Mouse (Mus musculus) hindbrain, embryonic 16.5 days (tissue): ENCODE results near the gene Chrd. TPM values are rescaled to one million over a fixed set of nuclear protein-coding genes. Genes with fewer than 3 reads are reported as not detected.

Experiments
- ATAC-seq: fragments of 200-750 bp; cut with Nextera tagmentation; 2 replicates; pipeline ENCODE4 v1.8.0; 2017; ENCODE audit warnings: moderate TSS enrichment, moderate library complexity
- H3K27ac ChIP-seq: fragments of 300-500 bp; sonication (generic); 2 replicates; pipeline ENCODE4 v1.5.1; 2014; ENCODE audit warnings: low read depth, mild to moderate bottlenecking, control low read depth, low read length, moderate library complexity
- H3K27me3 ChIP-seq: fragments of 300-500 bp; sonication (generic); replicated peaks from 2 replicates; pipeline ENCODE4 v1.6.1; 2014; ENCODE audit warnings: low read length; ENCODE audit not compliant: control insufficient read depth, insufficient read depth
- H3K36me3 ChIP-seq: fragments of 300-500 bp; sonication (generic); 2 replicates; pipeline ENCODE4 v1.6.1; 2014; ENCODE audit warnings: mild to moderate bottlenecking, low read length, moderate library complexity, mixed read lengths; ENCODE audit not compliant: control insufficient read depth, insufficient read depth
- H3K4me1 ChIP-seq: fragments of 300-500 bp; sonication (generic); 2 replicates; pipeline ENCODE4 v1.6.1; 2014; ENCODE audit warnings: low read depth, low read length; ENCODE audit not compliant: control insufficient read depth, insufficient read depth
- H3K4me2 ChIP-seq: fragments of 300-500 bp; sonication (generic); 2 replicates; pipeline ENCODE4 v1.6.1; 2014; ENCODE audit warnings: mild to moderate bottlenecking, low read length, control low read depth, moderate library complexity
- H3K4me3 ChIP-seq: fragments of 300-500 bp; sonication (generic); 2 replicates; pipeline ENCODE4 v1.5.1; 2014; ENCODE audit warnings: mild to moderate bottlenecking, low read length, control low read depth, moderate library complexity
- H3K9ac ChIP-seq: fragments of 300-500 bp; sonication (generic); 2 replicates; pipeline ENCODE4 v1.6.1; 2014; ENCODE audit warnings: low read depth, mild to moderate bottlenecking, control low read depth, low read length, moderate library complexity
- H3K9me3 ChIP-seq: fragments of 300-500 bp; sonication (generic); 2 replicates; pipeline ENCODE4 v1.6.1; 2014; ENCODE audit warnings: mild to moderate bottlenecking, low read length, moderate library complexity; ENCODE audit not compliant: control insufficient read depth
- WGBS: fragments of 180-500 bp; shearing (Covaris S2); extraction: QIAGEN DNeasy Blood & Tissue Kit; methylation state at CpG from one replicate; pipeline ENCODE4 v1.1.7; 2014; 5-methylcytosine and 5-hydroxymethylcytosine counted together
- polyA plus RNA-seq: library from polyadenylated mRNA; unstranded; fragments of >200 nt; fragmentation: Nextera tagmentation; extraction: Ambion mirVana; gene quantifications from 2 replicates; pipeline ENCODE4 v1.2.1, GENCODE M21; 2015

The Chrd gene
- polyA plus RNA-seq, 1 experiment from 2014 or later: 7.5 TPM

- Histone ChIP-seq H3K9ac (no peak overlapping the region), H3K27me3 (no peaks in the 10 kb centered on the region), H3K27ac (no peak overlapping the region), H3K4me2 (no peak overlapping the region), H3K4me3 (no peak overlapping the region), H3K4me1 (no peaks in the 10 kb centered on the region), H3K9me3 (no peaks in the 10 kb centered on the region), H3K36me3 (peaks cover 2% of the 10 kb centered on the region)
- whole genome bisulfite sequencing: 92% methylated on average over 21 of the region's 21 CpGs
- ATAC-seq: no peak
These were observed 24.5 kb upstream of the Chrd start for GRCm38 (mm10) chr16:20708220-20708938.

- ATAC-seq: peak; percentile 40
- no peaks in the 10 kb centered on the region for H3K9me3 ChIP-seq
- peaks cover 5% of the 10 kb centered on the region for H3K4me1 ChIP-seq
- no peaks in the 10 kb centered on the region for H3K27me3 ChIP-seq
- H3K27ac ChIP-seq: no peak overlapping the region
- H3K4me2 ChIP-seq: no peak overlapping the region
- H3K36me3 ChIP-seq: peaks cover 2% of the 10 kb centered on the region
- no peak overlapping the region for H3K9ac ChIP-seq
- WGBS: 77% methylated on average over 19 of the region's 19 CpGs
- H3K4me3 ChIP-seq: no peak overlapping the region
These were observed 23.8 kb upstream of the Chrd start for GRCm38 (mm10) chr16:20708939-20709734.

GRCm38 (mm10) chr16:20710370-20710769 lies 22.6 kb upstream of the Chrd start:
- Histone ChIP-seq H3K36me3 (peaks cover 2% of the 10 kb centered on the region), H3K27ac (no peak overlapping the region), H3K4me3 (no peak overlapping the region), H3K4me1 (peaks cover 18% of the 10 kb centered on the region), H3K9ac (no peak overlapping the region), H3K27me3 (no peaks in the 10 kb centered on the region), H3K9me3 (no peaks in the 10 kb centered on the region), H3K4me2 (no peak overlapping the region)
- WGBS: 93% methylated on average over 11 of the region's 11 CpGs
- no peak for ATAC-seq

- WGBS: 83% methylated on average over 4 of the region's 4 CpGs
- H3K27ac ChIP-seq: no peak overlapping the region
- H3K4me2 ChIP-seq: no peak overlapping the region
- no peaks in the 10 kb centered on the region for H3K9me3 ChIP-seq
- no peaks in the 10 kb centered on the region for H3K27me3 ChIP-seq
- no peak overlapping the region for H3K4me3 ChIP-seq
- ATAC-seq: no peak
- no peak overlapping the region for H3K9ac ChIP-seq
- peaks cover 20% of the 10 kb centered on the region for H3K4me1 ChIP-seq
- H3K36me3 ChIP-seq: peaks cover 2% of the 10 kb centered on the region
These were observed 22.1 kb upstream of the Chrd start for GRCm38 (mm10) chr16:20710810-20711209.

- Histone ChIP-seq H3K9ac (no peak overlapping the region), H3K36me3 (no peaks in the 10 kb centered on the region; the same call in none of the 2 replicates), H3K4me2 (no peak overlapping the region)
These were observed 20.7 kb upstream of the Chrd start for GRCm38 (mm10) chr16:20712190-20712589.

GRCm38 (mm10) chr16:20712889-20713288 lies 20.0 kb upstream of the Chrd start:
- no peak for ATAC-seq
- 91% methylated on average over 7 of the region's 7 CpGs for WGBS
- Histone ChIP-seq H3K4me2 (no peak overlapping the region), H3K27me3 (no peaks in the 10 kb centered on the region), H3K9me3 (no peaks in the 10 kb centered on the region), H3K4me1 (peaks cover 24% of the 10 kb centered on the region), H3K4me3 (no peak overlapping the region), H3K9ac (no peak overlapping the region), H3K36me3 (no peaks in the 10 kb centered on the region; the same call in 1 of the 2 replicates), H3K27ac (no peak overlapping the region)

More at GRCm38 (mm10) chr16:20712190-20712589, 20.7 kb upstream of the Chrd start:
- H3K4me1 ChIP-seq: peaks cover 24% of the 10 kb centered on the region
- no peak overlapping the region for H3K27ac ChIP-seq
- H3K4me3 ChIP-seq: no peak overlapping the region
- ATAC-seq: no peak
- 77% methylated on average over 9 of the region's 9 CpGs for WGBS
- no peaks in the 10 kb centered on the region for H3K9me3 ChIP-seq
- no peaks in the 10 kb centered on the region for H3K27me3 ChIP-seq

GRCm38 (mm10) chr16:20714307-20715080 lies 18.4 kb upstream of the Chrd start:
- no peaks in the 10 kb centered on the region for H3K9me3 ChIP-seq
- no peaks in the 10 kb centered on the region for H3K27me3 ChIP-seq
- peaks cover 32% of the 10 kb centered on the region for H3K4me1 ChIP-seq
- 28% methylated on average over 11 of the region's 11 CpGs for WGBS
- peak overlapping the region; percentile 95 for H3K4me2 ChIP-seq
- peak overlapping the region; percentile 87 for H3K9ac ChIP-seq
- no peak overlapping the region for H3K27ac ChIP-seq
- no peaks in the 10 kb centered on the region; the same call in 1 of the 2 replicates for H3K36me3 ChIP-seq
- no peak for ATAC-seq
- peak overlapping the region; percentile 83 for H3K4me3 ChIP-seq

- H3K27me3 ChIP-seq: no peaks in the 10 kb centered on the region
- H3K4me2 ChIP-seq: peak overlapping the region; percentile 95
- H3K4me3 ChIP-seq: peak overlapping the region; percentile 83
- H3K9ac ChIP-seq: peak overlapping the region; percentile 87
- 54% methylated on average over 2 of the region's 2 CpGs for WGBS
- no peak overlapping the region for H3K27ac ChIP-seq
- H3K9me3 ChIP-seq: no peaks in the 10 kb centered on the region
- H3K36me3 ChIP-seq: no peaks in the 10 kb centered on the region; the same call in none of the 2 replicates
- H3K4me1 ChIP-seq: peaks cover 32% of the 10 kb centered on the region
- ATAC-seq: no peak
These were observed 17.8 kb upstream of the Chrd start for GRCm38 (mm10) chr16:20715161-20715560.
